Mouse (Mus musculus) MEL (cell line): ENCODE measurements around the gene Fcrla. TPM values are rescaled to one million over a fixed set of nuclear protein-coding genes. Genes with fewer than 3 reads are reported as not detected.
A peak's percentile ranks its signal among the peaks of the same experiment; 100 is the strongest.

Experiments used
- DNase-seq: peaks from one replicate; pipeline ENCODE4 v3.0.0; 2011; ENCODE audit warnings: low read depth, low spot score
- H3K27ac ChIP-seq: 2 replicates; pipeline ENCODE4 v1.5.1; 2012; ENCODE audit warnings: low read depth, mild to moderate bottlenecking, control low read depth, low read length, moderate library complexity; ENCODE audit not compliant: control insufficient read depth
- H3K27me3 ChIP-seq, 2 experiments: fragments of 150-350 bp in 1 of 2; sonication (generic) in 1 of 2; 2 replicates each; pipeline ENCODE4 v1.6.1; 2012; ENCODE audit warnings: low read length in 2 of 2, mild to moderate bottlenecking in 2 of 2, improper control_type of control experiment in 1 of 2, moderate library complexity in 1 of 2; ENCODE audit not compliant: insufficient read depth in 2 of 2, control insufficient read depth in 1 of 2
- H3K36me3 ChIP-seq, 2 experiments: 2 replicates each; pipeline ENCODE4 v1.6.1; 2012 to 2014; ENCODE audit warnings: low read length in 2 of 2, improper control_type of control experiment in 1 of 2, inconsistent platforms in 1 of 2, mild to moderate bottlenecking in 1 of 2; ENCODE audit not compliant: insufficient read depth in 2 of 2, control insufficient read depth in 1 of 2
- H3K4me1 ChIP-seq, 2 experiments: fragments of 150-350 bp in 1 of 2; sonication (generic) in 1 of 2; 2 replicates each; pipeline ENCODE4 v1.6.1; 2012; ENCODE audit warnings: low read length in 2 of 2, improper control_type of control experiment in 1 of 2, mild to moderate bottlenecking in 1 of 2; ENCODE audit not compliant: insufficient read depth in 2 of 2, control insufficient read depth in 1 of 2
- H3K4me3 ChIP-seq, 2 experiments: fragments of 150-350 bp in 1 of 2; sonication (generic) in 1 of 2; 2 replicates each; pipeline ENCODE4 v1.5.1; 2012; ENCODE audit warnings: low read depth in 2 of 2, low read length in 2 of 2, mild to moderate bottlenecking in 2 of 2, moderate library complexity in 2 of 2, control low read depth in 1 of 2, improper control_type of control experiment in 1 of 2; ENCODE audit not compliant: control insufficient read depth in 1 of 2, insufficient read depth in 1 of 2
- H3K79me2 ChIP-seq: 2 replicates; pipeline ENCODE4 v1.6.1; 2012; ENCODE audit warnings: mild to moderate bottlenecking, low read length, moderate library complexity; ENCODE audit not compliant: control insufficient read depth, poor library complexity, insufficient read depth
- H3K9ac ChIP-seq: 2 replicates; pipeline ENCODE4 v1.6.1; 2012; ENCODE audit warnings: low read depth, mild to moderate bottlenecking, control low read depth, low read length, moderate library complexity; ENCODE audit not compliant: control insufficient read depth, poor library complexity, severe bottlenecking
- H3K9me3 ChIP-seq: fragments of 150-350 bp; sonication (generic); replicated peaks from 2 replicates; pipeline ENCODE4 v1.6.1; 2012; ENCODE audit warnings: mild to moderate bottlenecking, low read length, improper control_type of control experiment, moderate library complexity; ENCODE audit not compliant: insufficient read depth
- BHLHE40 ChIP-seq: IDR thresholded peaks from 2 replicates; pipeline ENCODE4 v1.6.1; 2012; ENCODE audit warnings: low read depth, mild to moderate bottlenecking, inconsistent platforms, low read length, improper control_type of control experiment, borderline replicate concordance
- CHD1 ChIP-seq: IDR thresholded peaks from 2 replicates; pipeline ENCODE4 v1.6.1; 2012; ENCODE audit warnings: low read depth, mild to moderate bottlenecking, inconsistent platforms, low read length, improper control_type of control experiment
- CHD2 ChIP-seq: IDR thresholded peaks from 2 replicates; pipeline ENCODE4 v1.6.1; 2011; ENCODE audit warnings: low read length, improper control_type of control experiment
- CTCF ChIP-seq, 3 experiments: IDR thresholded peaks in 2 of 3; conservative IDR thresholded peaks in 1 of 3; 2 replicates each; pipeline ENCODE4 v1.5.1; 2011 to 2012; ENCODE audit warnings: low read length in 3 of 3, low read depth in 2 of 3, mild to moderate bottlenecking in 2 of 3, improper control_type of control experiment in 1 of 3, inconsistent platforms in 1 of 3, mixed read lengths in 1 of 3, moderate library complexity in 1 of 3; ENCODE audit not compliant: control insufficient read depth in 1 of 3, insufficient read depth in 1 of 3, poor library complexity in 1 of 3, severe bottlenecking in 1 of 3
- ELF1 ChIP-seq: IDR thresholded peaks from 2 replicates; pipeline ENCODE4 v1.6.1; 2014; ENCODE audit warnings: low read depth, mild to moderate bottlenecking, inconsistent platforms, low read length, improper control_type of control experiment, moderate library complexity
- EP300 ChIP-seq, 2 experiments: IDR thresholded peaks; 2 replicates each; pipeline ENCODE4 v1.6.1; 2011; ENCODE audit warnings: improper control_type of control experiment in 2 of 2, low read length in 2 of 2, low read depth in 1 of 2, mild to moderate bottlenecking in 1 of 2
- ETS1 ChIP-seq: IDR thresholded peaks from 2 replicates; pipeline ENCODE4 v1.6.1; 2012; ENCODE audit warnings: low read depth, mild to moderate bottlenecking, inconsistent platforms, low read length, improper control_type of control experiment, moderate library complexity
- GABPA ChIP-seq: IDR thresholded peaks from 2 replicates; pipeline ENCODE4 v1.6.1; 2012; ENCODE audit warnings: low read depth, mild to moderate bottlenecking, inconsistent platforms, low read length, improper control_type of control experiment, moderate library complexity
- GATA1 ChIP-seq: IDR thresholded peaks from 2 replicates; pipeline ENCODE4 v1.6.1; 2011; ENCODE audit warnings: low read depth, low read length, improper control_type of control experiment
- JUND ChIP-seq: IDR thresholded peaks from 2 replicates; pipeline ENCODE4 v1.6.1; 2011; ENCODE audit warnings: low read depth, mild to moderate bottlenecking, improper control_type of control experiment, low read length
- KAT2A ChIP-seq: conservative IDR thresholded peaks from 2 replicates; pipeline ENCODE4 v1.6.1; 2012; ENCODE audit warnings: low read depth, low read length, improper control_type of control experiment, inconsistent platforms
- MAFK ChIP-seq: IDR thresholded peaks from 2 replicates; pipeline ENCODE4 v1.6.1; 2011; ENCODE audit warnings: low read depth, mild to moderate bottlenecking, low read length, improper control_type of control experiment, borderline replicate concordance
- MAZ ChIP-seq: IDR thresholded peaks from 2 replicates; pipeline ENCODE4 v1.6.1; 2012; ENCODE audit warnings: low read depth, mild to moderate bottlenecking, inconsistent platforms, low read length, improper control_type of control experiment
- MEF2A ChIP-seq: IDR thresholded peaks from 2 replicates; pipeline ENCODE4 v1.6.1; 2014; ENCODE audit warnings: low read depth, mild to moderate bottlenecking, inconsistent platforms, low read length, improper control_type of control experiment; ENCODE audit not compliant: poor library complexity, insufficient replicate concordance, severe bottlenecking; ENCODE audit errors: extremely low read depth
- MXI1 ChIP-seq: IDR thresholded peaks from 2 replicates; pipeline ENCODE4 v1.6.1; 2011; ENCODE audit warnings: mild to moderate bottlenecking, low read depth, low read length, improper control_type of control experiment
- MYB ChIP-seq: IDR thresholded peaks from 2 replicates; pipeline ENCODE4 v1.6.1; 2011; ENCODE audit warnings: mild to moderate bottlenecking, low read depth, low read length, improper control_type of control experiment
- MYC ChIP-seq: IDR thresholded peaks from 2 replicates; pipeline ENCODE4 v1.6.1; 2011; ENCODE audit warnings: low read depth, mild to moderate bottlenecking, low read length, improper control_type of control experiment, moderate library complexity
- POLR2A ChIP-seq, 2 experiments: IDR thresholded peaks; 2 replicates each; pipeline ENCODE4 v1.6.1; 2011 to 2012; ENCODE audit warnings: low read length in 2 of 2, mild to moderate bottlenecking in 2 of 2, control low read depth in 1 of 2, improper control_type of control experiment in 1 of 2, low read depth in 1 of 2, moderate library complexity in 1 of 2; ENCODE audit not compliant: control insufficient read depth in 1 of 2, insufficient read depth in 1 of 2, poor library complexity in 1 of 2
- POLR2AphosphoS2 ChIP-seq: IDR thresholded peaks from 2 replicates; pipeline ENCODE4 v1.6.1; 2011; ENCODE audit warnings: low read length, improper control_type of control experiment
- POLR2AphosphoS5 ChIP-seq: IDR thresholded peaks from 2 replicates; pipeline ENCODE4 v1.6.1; 2012; ENCODE audit warnings: low read depth, borderline replicate concordance, mild to moderate bottlenecking, inconsistent platforms, low read length, moderate library complexity, mixed read lengths
- RAD21 ChIP-seq: IDR thresholded peaks from 2 replicates; pipeline ENCODE4 v1.6.1; 2011; ENCODE audit warnings: mild to moderate bottlenecking, low read depth, low read length, improper control_type of control experiment
- RCOR1 ChIP-seq: IDR thresholded peaks from 2 replicates; pipeline ENCODE4 v1.6.1; 2012; ENCODE audit warnings: low read depth, mild to moderate bottlenecking, inconsistent platforms, low read length, improper control_type of control experiment
- SIN3A ChIP-seq: IDR thresholded peaks from 2 replicates; pipeline ENCODE4 v1.6.1; 2012; ENCODE audit warnings: low read length, improper control_type of control experiment, inconsistent platforms
- SMC3 ChIP-seq: IDR thresholded peaks from 2 replicates; pipeline ENCODE4 v1.6.1; 2011; ENCODE audit warnings: low read depth, low read length, improper control_type of control experiment
- TAL1 ChIP-seq: IDR thresholded peaks from 2 replicates; pipeline ENCODE4 v1.6.1; 2012; ENCODE audit warnings: mild to moderate bottlenecking, inconsistent platforms, low read length, moderate library complexity, mixed read lengths
- TCF12 ChIP-seq: IDR thresholded peaks from 2 replicates; pipeline ENCODE4 v1.6.1; 2014; ENCODE audit warnings: low read depth, mild to moderate bottlenecking, inconsistent platforms, low read length, improper control_type of control experiment, moderate library complexity
- UBTF ChIP-seq: IDR thresholded peaks from 2 replicates; pipeline ENCODE4 v1.6.1; 2012; ENCODE audit warnings: low read depth, mild to moderate bottlenecking, inconsistent platforms, low read length, improper control_type of control experiment, moderate library complexity, borderline replicate concordance; ENCODE audit not compliant: insufficient read depth
- ZC3H11A ChIP-seq: IDR thresholded peaks from 2 replicates; pipeline ENCODE4 v1.6.1; 2012; ENCODE audit warnings: low read depth, mild to moderate bottlenecking, inconsistent platforms, low read length, improper control_type of control experiment
- ZKSCAN1 ChIP-seq: IDR thresholded peaks from 2 replicates; pipeline ENCODE4 v1.6.1; 2012; ENCODE audit warnings: low read depth, mild to moderate bottlenecking, inconsistent platforms, low read length, improper control_type of control experiment, moderate library complexity
- ZMIZ1 ChIP-seq: IDR thresholded peaks from 2 replicates; pipeline ENCODE4 v1.6.1; 2012; ENCODE audit warnings: low read depth, mild to moderate bottlenecking, inconsistent platforms, low read length, improper control_type of control experiment, moderate library complexity
- polyA plus RNA-seq, 2 experiments: library from polyadenylated mRNA; stranded (reverse) in 1 of 2; unstranded in 1 of 2; fragments of >175 nt in 1 of 2; fragments of >200 nt in 1 of 2; gene quantifications; 2 replicates each; pipeline versions ENCODE4 v1.2.1 to v1.2.4; 2012; ENCODE audit warnings: low replicate concordance in 2 of 2, low read depth in 1 of 2; ENCODE audit not compliant: insufficient read length in 2 of 2, insufficient read depth in 1 of 2, missing spikeins in 1 of 2
- total RNA-seq: library from RNA; depleted of rRNA; stranded (reverse); fragments of 300-350 nt; gene quantifications from 2 replicates; pipeline ENCODE4 v1.2.3, GENCODE M21; 2012

The Fcrla gene
- total and polyA plus RNA-seq, 3 experiments = 0.12 to 0.18 TPM; not detected in 1

DNA sequence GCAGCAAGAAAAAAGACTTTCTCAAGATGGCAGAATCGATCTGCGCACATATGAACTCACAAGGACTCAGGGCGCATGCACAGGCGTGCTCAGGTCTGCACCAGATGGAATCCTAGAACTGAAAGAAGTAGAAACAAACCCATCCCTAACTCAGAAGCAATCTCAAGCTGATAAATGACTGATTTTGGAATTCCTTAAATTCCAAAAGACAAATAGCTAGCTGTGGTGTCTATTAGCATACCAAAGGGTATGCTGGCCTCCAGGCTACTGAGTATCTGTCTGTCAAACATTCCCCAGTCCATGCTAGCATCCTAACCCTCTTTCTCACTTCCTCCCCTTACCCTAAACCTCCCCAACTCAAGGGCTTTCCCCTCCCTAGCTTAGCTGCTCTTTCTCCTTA is 38.1 kb downstream of the Fcrla start:
- Histone ChIP-seq H3K9ac (no peak overlapping the region), H3K4me3 (no peak overlapping the region), H3K79me2 (peaks cover 8% of the 10 kb centered on the region), H3K27ac (no peak overlapping the region), H3K36me3 (peaks cover 0 to 4% of the 10 kb centered on the region in 2 experiments; a peak in 1 of 4 replicates), H3K27me3 (no peaks in the 10 kb centered on the region), H3K9me3 (no peaks in the 10 kb centered on the region), H3K4me1 (peaks cover 6 to 10% of the 10 kb centered on the region in 2 experiments; a peak in 3 of 4 replicates)
- TF ChIP-seq CHD1 (no peak), ETS1 (no peak), ELF1 (no peak), CTCF (IDR thresholded peaks at IDR 0.05 in 2 of 3, conservative IDR thresholded peaks at IDR 0.05 in 1 of 3; ENCODE audit: control insufficient read depth in 1 of 3, insufficient read depth in 1 of 3, low read depth in 2 of 3, low read length in 3 of 3, poor library complexity in 1 of 3, severe bottlenecking in 1 of 3) (no peak), UBTF (no peak), EP300 (IDR thresholded peaks at IDR 0.05; ENCODE audit: low read depth in 1 of 2, low read length in 2 of 2) (no peak), MXI1 (no peak), ZMIZ1 (no peak)
- no peak for DNase-seq

DNA sequence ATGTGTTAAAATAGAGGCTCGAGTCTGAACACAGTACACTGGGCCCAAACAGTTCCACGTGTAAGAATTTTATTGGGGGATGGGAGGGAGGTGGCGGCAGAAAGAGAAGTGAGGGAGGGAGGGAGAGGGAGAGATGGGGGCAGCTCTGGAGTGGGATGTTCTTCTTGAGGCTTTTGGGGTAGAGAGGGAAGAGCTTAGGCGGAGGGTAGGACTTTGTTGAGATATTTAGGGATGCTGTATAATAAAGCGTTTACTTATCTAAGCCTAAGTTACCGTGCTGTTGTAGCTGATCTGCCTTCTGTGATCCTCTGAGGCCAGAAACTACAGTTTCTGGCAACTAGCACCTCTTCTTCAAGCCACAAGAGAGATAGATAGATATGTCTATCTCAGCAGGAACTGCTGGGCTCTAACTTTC is 41.3 kb downstream of the Fcrla start:
- Histone ChIP-seq H3K9ac (peak overlapping the region; percentile 89), H3K36me3 (peaks cover 0 to 8% of the 10 kb centered on the region in 2 experiments; a peak in 2 of 4 replicates)
- DNase-seq = peak; percentile 87
- TF ChIP-seq GABPA (no peak), SMC3 (no peak), MAFK (peak; percentile 69; the same call in 1 of the 2 replicates), ZKSCAN1 (no peak), EP300 (IDR thresholded peaks at IDR 0.05; ENCODE audit: low read depth in 1 of 2, low read length in 2 of 2) (peak; percentile 82 to 83), RAD21 (no peak), TAL1 (no peak), BHLHE40 (peak; percentile 36; the same call in 1 of the 2 replicates), UBTF (no peak), CHD1 (no peak), MYB (peak; percentile 50; the same call in 1 of the 2 replicates), CTCF (IDR thresholded peaks at IDR 0.05 in 2 of 3, conservative IDR thresholded peaks at IDR 0.05 in 1 of 3; ENCODE audit: control insufficient read depth in 1 of 3, insufficient read depth in 1 of 3, low read depth in 2 of 3, low read length in 3 of 3, poor library complexity in 1 of 3, severe bottlenecking in 1 of 3) (no peak), ELF1 (no peak), SIN3A (peak; percentile 52), TCF12 (peak; percentile 67), JUND (no peak), MYC (no peak; the same call in none of the 2 replicates), RCOR1 (0 out of 2 replicates have a peak, but pooled peaks have one; percentile 52), POLR2AphosphoS5 (no peak), CHD2 (no peak; the same call in none of the 2 replicates), POLR2AphosphoS2 (no peak), MXI1 (peak; percentile 74; the same call in 1 of the 2 replicates), ZC3H11A (no peak), MEF2A (no peak), KAT2A (no peak), MAZ (peak; percentile 64), GATA1 (peak; percentile 90), POLR2A (IDR thresholded peaks at IDR 0.05; ENCODE audit: control insufficient read depth in 1 of 2, insufficient read depth in 1 of 2, low read depth in 1 of 2, low read length in 2 of 2, poor library complexity in 1 of 2) (peak in 1 of 2 experiments; percentile 43; a peak in 1 of 4 replicates)

More for the DNA sequence above, 41.3 kb downstream of the Fcrla start:
- Histone ChIP-seq H3K9me3 (no peaks in the 10 kb centered on the region), H3K4me1 (peaks cover 6 to 7% of the 10 kb centered on the region in 2 experiments), H3K4me3 (peak overlapping the region; percentile 39 to 62), H3K79me2 (peaks cover 33% of the 10 kb centered on the region), H3K27me3 (no peaks in the 10 kb centered on the region), H3K27ac (peak overlapping the region; percentile 87)
